Mouse (Mus musculus): ENCODE results near the gene Snx6.
"Not testable (repeated sequence)": the region's sequence is repeated elsewhere in the genome, so short reads cannot be mapped to it uniquely, and the experiment has no call there.

The Snx6 gene

GRCm38 (mm10) chr12:54795153-54795998, at the start of gene Snx6:
TSS of gene Snx6 (minus strand) at chr12:54795703.
- peak in 1 of 2 experiments; percentile 53 for DNase-seq (ENCODE audit: low read depth in 1 of 2, low spot score in 2 of 2)

DNA sequence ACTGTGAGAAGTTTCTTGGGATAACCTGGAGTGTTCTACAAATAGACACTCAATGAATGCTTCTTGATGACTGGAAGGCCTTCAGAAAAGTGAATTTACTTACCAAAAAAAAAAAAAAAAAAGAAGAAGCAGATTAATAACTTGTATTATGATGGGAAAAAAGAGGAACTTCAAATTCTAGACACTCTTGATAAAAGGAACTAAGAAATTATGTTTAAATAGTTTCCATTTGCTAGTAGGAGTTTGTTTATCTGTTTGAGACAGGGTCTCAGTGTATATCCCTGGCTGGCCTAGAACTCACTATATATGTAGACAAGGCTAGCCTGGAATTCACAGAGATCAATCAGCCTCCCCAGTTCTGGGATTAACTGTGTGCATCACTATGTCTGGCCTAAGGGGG, 48.9 kb upstream of the Snx6 start:
- DNase-seq (ENCODE audit: low read depth in 1 of 2, low spot score in 2 of 2): no peak

DNA sequence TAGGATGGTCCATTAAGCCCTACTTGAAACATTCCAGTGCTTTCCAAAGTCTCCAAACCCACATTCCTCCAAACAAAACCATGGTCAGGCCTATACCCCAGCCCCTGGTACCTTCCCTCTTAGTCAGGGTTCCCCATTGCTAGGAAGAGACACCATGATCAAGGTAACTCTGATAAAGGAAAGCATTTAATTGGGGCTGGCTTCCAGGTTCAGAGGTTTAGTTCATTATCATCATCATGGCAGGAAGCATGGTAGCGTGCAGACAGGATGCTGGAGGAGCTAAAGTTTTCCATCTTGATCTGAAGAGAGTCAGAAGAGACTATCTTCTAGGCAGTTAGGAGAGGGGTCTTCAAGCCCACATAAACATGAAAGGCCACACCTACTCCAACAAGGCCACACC, 46.1 kb upstream of the Snx6 start:
- no peak for DNase-seq (ENCODE audit: low read depth in 1 of 2, low spot score in 2 of 2)

- DNase-seq (ENCODE audit: low read depth in 1 of 2, low spot score in 2 of 2): no peak
Observed at GRCm38 (mm10) chr12:54839815-54840214, 44.3 kb upstream of the Snx6 start.

DNA sequence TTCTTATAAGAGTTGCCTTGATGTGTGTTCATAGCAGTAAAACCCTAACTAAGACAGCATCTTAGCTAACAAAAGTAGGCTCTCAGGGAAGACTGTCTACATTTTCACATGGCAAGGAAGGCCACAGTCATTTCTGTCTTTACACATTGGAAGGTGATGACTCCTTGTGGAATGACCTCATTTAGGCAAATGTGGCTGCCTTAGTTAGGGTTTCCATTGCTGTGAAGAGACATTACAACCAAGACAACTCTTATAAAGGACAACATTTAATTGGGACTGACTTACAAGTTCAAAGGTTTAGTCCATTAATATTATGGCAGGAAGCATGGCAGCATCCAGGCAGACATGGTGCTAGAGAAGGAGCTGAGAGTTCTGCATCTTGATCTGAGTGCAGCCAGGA, 43.4 kb upstream of the Snx6 start:
- no peak for DNase-seq (ENCODE audit: low read depth in 1 of 2, low spot score in 2 of 2)

DNA sequence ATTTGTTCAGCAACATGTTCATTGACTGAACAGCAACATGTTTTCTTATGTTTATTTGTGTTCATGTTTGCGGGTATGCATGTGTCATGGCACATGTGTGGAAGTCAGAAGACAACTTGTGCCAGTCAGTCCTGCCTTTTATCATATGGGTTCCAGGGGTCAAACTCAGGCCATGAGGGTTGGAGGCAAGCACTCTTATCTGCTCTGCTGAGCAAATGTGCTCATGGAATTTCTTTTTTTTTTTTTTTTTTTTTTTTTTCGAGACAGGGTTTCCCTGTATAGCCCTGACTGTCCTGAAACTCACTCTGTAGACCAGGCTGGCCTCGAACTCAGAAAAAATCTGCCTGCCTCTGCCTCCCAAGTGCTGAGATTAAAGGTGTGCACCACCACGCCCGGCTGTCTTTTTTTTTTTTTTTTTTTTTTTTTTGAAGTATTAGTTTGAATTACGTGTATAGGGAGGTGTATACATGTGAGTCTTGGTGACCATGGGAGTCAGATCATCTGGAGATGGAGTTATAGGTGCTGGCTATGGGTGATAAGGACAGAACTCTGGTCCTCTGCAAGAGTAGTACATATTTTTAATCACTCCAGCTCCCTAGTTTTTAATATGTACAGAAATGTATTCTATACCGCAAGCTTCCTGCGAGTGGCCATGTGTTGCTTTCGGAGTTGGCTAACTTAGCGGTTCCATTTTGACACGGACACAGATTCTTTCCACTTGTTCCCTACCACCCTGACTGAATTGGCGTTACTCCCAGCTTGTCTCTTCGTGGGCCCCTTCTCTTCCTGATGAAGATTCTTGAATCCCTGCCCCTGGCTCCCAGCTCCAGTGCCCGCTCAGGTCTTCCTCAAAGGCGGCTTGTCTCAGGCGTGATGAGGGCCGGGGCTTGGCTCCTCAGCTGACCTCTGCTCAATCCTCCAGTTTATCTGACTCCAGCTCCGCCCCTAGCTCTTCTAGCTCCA, 40.4 kb upstream of the Snx6 start:
- no peak for DNase-seq (ENCODE audit: low read depth in 1 of 2, low spot score in 2 of 2)

- no peak for DNase-seq (ENCODE audit: low read depth in 1 of 2, low spot score in 2 of 2)
Observed at GRCm38 (mm10) chr12:54834925-54835447, 39.5 kb upstream of the Snx6 start.

DNA sequence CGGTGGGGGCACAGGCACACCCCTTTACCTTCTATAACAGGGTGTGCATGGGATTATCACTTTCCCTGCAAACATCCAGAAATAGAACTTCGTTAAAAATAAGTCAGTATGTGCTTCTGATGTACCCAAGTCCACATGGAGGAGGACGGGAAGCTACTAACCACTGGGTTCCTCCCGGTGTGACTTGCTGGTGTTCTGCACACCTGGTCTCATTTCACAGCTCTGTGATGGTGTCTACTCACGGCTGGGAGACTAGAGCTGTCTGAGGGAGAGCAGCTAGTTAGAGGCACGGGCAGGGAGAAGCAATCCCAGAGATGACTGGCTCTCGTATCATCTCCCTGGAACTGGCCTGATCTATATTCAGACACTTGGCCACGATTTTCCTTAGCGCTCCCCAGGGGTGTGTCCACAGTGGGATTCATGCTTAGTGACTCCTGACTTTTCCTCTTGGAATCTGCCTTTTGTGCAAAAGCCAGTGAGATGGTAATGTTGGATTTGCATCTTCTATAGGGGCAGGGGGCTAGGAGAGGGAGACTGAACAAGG, 38.4 kb upstream of the Snx6 start:
- DNase-seq (ENCODE audit: low read depth in 1 of 2, low spot score in 2 of 2): no peak

DNA sequence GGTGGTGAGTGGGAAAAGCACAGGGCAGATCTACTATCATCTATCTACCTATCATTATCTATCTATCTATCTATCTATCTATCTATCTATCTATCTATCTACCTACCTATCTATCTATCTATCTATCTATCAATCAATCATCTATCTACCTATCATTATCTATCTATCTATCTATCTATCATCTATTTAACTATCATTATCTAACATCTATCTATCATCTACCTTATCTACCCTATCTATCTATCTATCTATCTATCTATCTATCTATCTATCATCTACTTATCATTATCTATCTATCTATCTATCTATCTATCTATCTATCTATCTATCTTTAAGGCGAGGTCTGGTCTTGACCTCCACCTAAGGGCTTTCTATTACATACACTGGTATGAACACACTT, 36.4 kb upstream of the Snx6 start:
- not testable (repeated sequence) for DNase-seq (ENCODE audit: low read depth in 1 of 2, low spot score in 2 of 2)

DNA sequence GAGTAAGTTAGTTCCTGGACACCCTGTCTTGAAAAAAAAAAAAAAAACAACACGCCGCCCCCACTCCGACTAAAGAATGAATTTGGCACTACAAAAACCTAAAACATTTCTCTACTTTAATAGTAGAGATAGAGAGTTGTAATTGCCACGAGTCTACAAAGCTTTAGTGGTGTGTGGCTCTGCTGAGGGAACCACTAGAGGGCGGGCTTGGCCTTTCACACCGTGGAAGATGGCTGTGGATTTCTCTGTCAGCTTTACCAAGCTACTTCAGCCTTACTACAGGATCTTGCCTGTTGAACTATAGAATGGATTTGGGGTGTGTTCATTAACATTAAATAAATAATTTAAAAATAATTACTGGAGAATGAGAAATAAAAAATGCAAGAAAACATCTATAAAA, 35.1 kb upstream of the Snx6 start:
- DNase-seq (ENCODE audit: low read depth in 1 of 2, low spot score in 2 of 2): peak; percentile 23 to 53

- no peak for DNase-seq (ENCODE audit: low read depth in 1 of 2, low spot score in 2 of 2)
Observed at GRCm38 (mm10) chr12:54829876-54830275, 34.4 kb upstream of the Snx6 start.

GRCm38 (mm10) chr12:54828043-54828442, 32.5 kb upstream of the Snx6 start:
- DNase-seq (ENCODE audit: low read depth in 1 of 2, low spot score in 2 of 2): no peak

DNA sequence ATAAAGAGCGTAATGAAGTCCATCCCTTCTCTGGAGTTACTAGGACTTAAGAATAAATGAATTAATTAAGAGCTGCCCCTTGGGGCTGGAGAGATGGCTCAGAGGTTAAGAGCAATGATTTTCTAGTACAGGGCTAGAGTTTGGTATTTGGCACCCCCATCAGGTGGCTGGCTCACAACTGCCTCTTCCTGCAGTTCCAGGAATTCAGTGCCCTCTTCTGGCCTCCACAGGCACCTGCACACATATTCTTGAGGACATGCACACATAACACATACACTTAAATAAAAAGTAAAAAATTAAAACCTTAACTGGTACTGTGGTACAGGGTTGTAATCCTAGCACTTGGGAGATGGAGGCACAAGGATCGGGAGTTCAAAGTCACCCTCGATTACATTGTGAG, 29.7 kb upstream of the Snx6 start:
- DNase-seq (ENCODE audit: low read depth in 1 of 2, low spot score in 2 of 2): no peak

DNA sequence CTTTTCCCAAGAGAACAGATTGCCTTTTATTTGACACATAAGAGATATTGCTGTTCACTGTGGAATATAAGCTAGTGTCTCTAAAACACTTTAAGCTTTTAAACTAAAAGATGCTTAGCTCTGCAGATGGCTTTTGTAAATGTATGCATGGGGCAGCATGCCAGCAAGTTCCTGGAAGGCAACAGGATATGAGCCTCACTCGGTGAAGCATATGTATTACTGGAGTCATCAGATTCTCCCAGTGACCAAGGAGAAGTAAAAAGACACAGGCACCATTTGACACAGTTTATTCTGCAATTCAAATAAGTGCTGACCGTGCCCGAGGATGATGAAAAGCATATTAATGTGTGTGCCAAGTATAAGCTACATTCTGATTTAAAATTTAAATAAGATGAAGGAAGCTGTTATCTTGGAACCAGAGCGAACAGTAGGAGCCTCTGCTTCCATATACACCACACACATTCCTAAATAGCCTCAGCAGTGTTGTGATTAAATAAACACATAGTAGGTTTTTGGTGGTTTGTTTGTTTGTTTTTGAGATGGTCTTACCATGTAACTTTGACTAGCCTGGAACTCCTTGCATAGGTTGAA, 27.4 kb upstream of the Snx6 start:
- DNase-seq (ENCODE audit: low read depth in 1 of 2, low spot score in 2 of 2): no peak

DNA sequence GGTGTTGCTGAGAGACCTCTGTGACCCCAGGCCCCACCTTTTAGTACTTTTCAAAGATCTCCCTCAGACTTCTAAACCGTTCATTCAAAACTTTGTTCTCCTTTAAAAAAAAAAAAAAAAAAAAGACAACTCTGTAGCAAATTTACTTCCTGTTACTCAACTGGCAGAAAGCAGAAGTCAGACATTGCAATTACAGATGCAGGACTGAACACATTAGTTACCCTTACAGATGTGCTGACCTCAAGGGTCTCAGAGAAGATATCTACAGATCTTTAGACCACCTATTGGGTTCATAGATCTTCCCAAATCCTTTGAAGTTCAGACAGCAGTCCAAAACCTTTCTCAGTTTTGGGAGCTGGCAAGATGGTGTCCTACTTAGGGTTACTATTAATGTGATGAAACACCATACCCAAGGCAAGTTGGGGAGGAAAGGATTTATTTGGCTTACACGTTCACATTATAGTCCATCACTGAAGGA, 25.2 kb upstream of the Snx6 start:
- DNase-seq (ENCODE audit: low read depth in 1 of 2, low spot score in 2 of 2): peak; percentile 17 to 31

GRCm38 (mm10) chr12:54819181-54819935, 23.9 kb upstream of the Snx6 start:
- no peak for DNase-seq (ENCODE audit: low read depth in 1 of 2, low spot score in 2 of 2)

- no peak for DNase-seq (ENCODE audit: low read depth in 1 of 2, low spot score in 2 of 2)
Observed at GRCm38 (mm10) chr12:54810142-54810541, 14.6 kb upstream of the Snx6 start.

DNA sequence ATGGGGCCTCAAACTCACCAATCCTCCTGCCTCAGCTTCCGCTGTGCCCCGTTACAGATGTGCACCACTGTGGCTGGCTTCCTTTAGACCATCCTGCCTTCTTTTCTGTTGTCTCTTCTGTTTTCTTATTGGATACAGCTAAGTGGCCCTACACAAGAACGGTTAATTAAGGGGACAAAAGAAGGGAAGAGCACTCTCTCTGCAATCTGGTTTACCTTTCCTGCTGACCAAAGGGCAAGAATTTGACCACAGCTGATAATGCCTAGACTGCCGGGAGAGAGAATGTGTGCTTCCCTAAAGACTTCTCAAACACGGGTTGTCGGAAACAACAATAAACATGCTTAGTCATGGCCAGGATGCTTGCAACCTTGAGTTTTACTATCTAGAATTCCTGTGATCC, 12.0 kb upstream of the Snx6 start:
- no peak for DNase-seq (ENCODE audit: low read depth in 1 of 2, low spot score in 2 of 2)

- DNase-seq (ENCODE audit: low read depth in 1 of 2, low spot score in 2 of 2): no peak
Observed at GRCm38 (mm10) chr12:54806131-54806530, 10.6 kb upstream of the Snx6 start.
